Mouse (Mus musculus): ENCODE data around the gene Olfr657. TPM values are rescaled to one million over a fixed set of nuclear protein-coding genes. Genes with fewer than 3 reads are reported as not detected.

Olfr657 gene
- polyA plus RNA-seq, 1 experiment from 2014 or later = not detected

Other genes with a start within 250 kb of the Olfr657 start
- gene Trim30c, start 224.0 kb upstream of the Olfr657 start, polyA plus RNA-seq (2015; fragmentation: Nextera tagmentation; extraction: Ambion mirVana) = 0.22 TPM in 1 of 2 replicates, not detected in the other
- gene Trim30a, start 159.6 kb upstream of the Olfr657 start, polyA plus RNA-seq (2015; fragmentation: Nextera tagmentation; extraction: Ambion mirVana) = 1.0 and 1.2 TPM in 2 replicates
- gene Trim30d, start 116.9 kb upstream of the Olfr657 start, polyA plus RNA-seq (2015; fragmentation: Nextera tagmentation; extraction: Ambion mirVana) = 0.31 and 0.36 TPM in 2 replicates
- gene Olfr651, start 74.7 kb upstream of the Olfr657 start, polyA plus RNA-seq (2015; fragmentation: Nextera tagmentation; extraction: Ambion mirVana) = not detected in 2 replicates
- gene Olfr652, start 63.9 kb upstream of the Olfr657 start, polyA plus RNA-seq (2015; fragmentation: Nextera tagmentation; extraction: Ambion mirVana) = not detected in 2 replicates
- not detected in 2 replicates for gene Olfr653, start 47.5 kb upstream of the Olfr657 start, polyA plus RNA-seq (2015; fragmentation: Nextera tagmentation; extraction: Ambion mirVana)
- gene Olfr654, start 37.8 kb upstream of the Olfr657 start, polyA plus RNA-seq (2015; fragmentation: Nextera tagmentation; extraction: Ambion mirVana) = not detected in 2 replicates
- not detected in 2 replicates for gene Olfr655, start 23.0 kb upstream of the Olfr657 start, polyA plus RNA-seq (2015; fragmentation: Nextera tagmentation; extraction: Ambion mirVana)
- gene Olfr656, start 10.8 kb upstream of the Olfr657 start, polyA plus RNA-seq (2015; fragmentation: Nextera tagmentation; extraction: Ambion mirVana) = not detected in 2 replicates
- gene Olfr658, start 22.5 kb downstream of the Olfr657 start, polyA plus RNA-seq (2015; fragmentation: Nextera tagmentation; extraction: Ambion mirVana) = not detected in 2 replicates
- gene Olfr659, start 42.0 kb downstream of the Olfr657 start, polyA plus RNA-seq (2015; fragmentation: Nextera tagmentation; extraction: Ambion mirVana) = not detected in 2 replicates
- not detected in 2 replicates for gene Olfr661, start 61.7 kb downstream of the Olfr657 start, polyA plus RNA-seq (2015; fragmentation: Nextera tagmentation; extraction: Ambion mirVana)
- not detected in 2 replicates for gene Usp17le, start 152.7 kb downstream of the Olfr657 start, polyA plus RNA-seq (2015; fragmentation: Nextera tagmentation; extraction: Ambion mirVana)
- gene Usp17lb, start 217.8 kb downstream of the Olfr657 start, polyA plus RNA-seq (2015; fragmentation: Nextera tagmentation; extraction: Ambion mirVana) = not detected in 2 replicates
- not detected in 2 replicates for gene Usp17la, start 232.2 kb downstream of the Olfr657 start, polyA plus RNA-seq (2015; fragmentation: Nextera tagmentation; extraction: Ambion mirVana)

All from limb, embryonic 13.5 days (tissue).